Mouse (Mus musculus): ENCODE results near the gene Odc1. TPM values are rescaled to one million over a fixed set of nuclear protein-coding genes. Genes with fewer than 3 reads are reported as not detected.

Gene Odc1
- polyA plus RNA-seq, 1 experiment from 2014 or later, result 296 TPM

DNA sequence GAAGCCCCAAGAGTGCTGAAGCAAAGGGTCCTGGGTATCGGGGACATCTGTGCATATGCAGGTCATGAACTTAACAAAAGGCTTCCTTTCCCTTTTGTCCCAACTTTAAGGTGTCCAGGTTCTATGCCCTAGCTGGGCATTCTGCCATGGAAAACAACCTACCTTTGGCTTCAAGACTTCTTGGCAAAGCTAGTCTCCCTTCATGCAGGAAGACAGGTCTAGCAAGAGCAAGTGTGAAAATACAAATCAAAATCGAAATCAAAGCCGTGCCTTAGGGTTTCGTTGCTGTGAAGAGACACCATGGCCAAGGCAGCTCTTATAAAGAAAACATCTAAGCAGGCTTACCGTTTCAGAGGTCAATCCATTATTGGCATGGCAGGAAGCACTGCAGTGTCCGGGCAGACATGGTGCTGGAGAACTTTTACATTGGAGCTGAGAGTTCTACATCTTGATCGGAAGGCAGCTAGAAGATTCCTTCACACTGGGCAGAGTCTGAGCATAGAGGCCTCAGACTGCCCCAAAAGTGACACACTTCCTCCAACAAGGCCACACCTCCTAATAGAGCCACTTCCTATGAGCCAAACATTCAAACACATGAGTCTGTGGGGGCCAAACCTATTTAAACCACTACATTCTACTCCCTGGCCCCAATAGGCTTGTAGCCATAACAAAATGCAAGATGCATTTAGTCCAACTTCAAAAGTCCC lies 44.5 kb downstream of the Odc1 start:
- Histone ChIP-seq H3K4me3 (ENCODE audit: low read length) (no peak overlapping the region), H3K4me1 (ENCODE audit: control insufficient read depth, insufficient read depth, low read length) (no peaks in the 10 kb centered on the region), H3K9me3 (ENCODE audit: control insufficient read depth, low read length) (no peaks in the 10 kb centered on the region), H3K4me2 (replicated peaks; ENCODE audit: low read depth, low read length) (no peak overlapping the region), H3K36me3 (ENCODE audit: control insufficient read depth, insufficient read depth, low read length) (no peaks in the 10 kb centered on the region), H3K27ac (ENCODE audit: low read depth, low read length) (no peak overlapping the region), H3K9ac (ENCODE audit: low read depth, low read length) (no peak overlapping the region), H3K27me3 (ENCODE audit: control insufficient read depth, insufficient read depth, low read length) (no peaks in the 10 kb centered on the region)
- ATAC-seq (ENCODE audit: low FRiP score, low TSS enrichment), result no peak
- WGBS, result 87% methylated on average over 7 of the region's 7 CpGs

DNA sequence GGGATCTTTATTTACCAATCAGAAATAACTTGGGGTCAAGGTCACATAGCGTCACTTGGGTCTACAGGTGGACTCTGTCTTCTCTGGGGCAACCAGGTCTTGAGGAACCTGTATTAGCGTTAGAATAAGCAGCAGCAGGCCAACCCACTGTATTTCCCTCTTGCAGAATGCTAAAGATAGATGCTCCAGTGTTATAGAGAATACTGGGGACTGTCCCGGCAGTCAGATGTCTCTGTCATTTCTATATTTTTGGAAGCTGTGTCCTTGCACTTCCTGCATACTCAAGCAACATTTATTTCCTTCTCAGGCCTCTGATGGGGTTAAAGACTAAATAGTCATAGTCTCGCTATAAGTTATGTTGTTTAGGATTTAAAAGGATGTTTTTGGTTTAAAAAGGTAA lies 46.7 kb downstream of the Odc1 start:
- H3K4me1 ChIP-seq (ENCODE audit: control insufficient read depth, insufficient read depth, low read length), result no peaks in the 10 kb centered on the region
- H3K27me3 ChIP-seq (ENCODE audit: control insufficient read depth, insufficient read depth, low read length), result no peaks in the 10 kb centered on the region
- ATAC-seq (ENCODE audit: low FRiP score, low TSS enrichment), result no peak
- H3K4me2 ChIP-seq (replicated peaks; ENCODE audit: low read depth, low read length), result no peak overlapping the region
- H3K9ac ChIP-seq (ENCODE audit: low read depth, low read length), result no peak overlapping the region
- no peaks in the 10 kb centered on the region for H3K36me3 ChIP-seq (ENCODE audit: control insufficient read depth, insufficient read depth, low read length)
- H3K9me3 ChIP-seq (ENCODE audit: control insufficient read depth, low read length), result no peaks in the 10 kb centered on the region
- WGBS, result 82% methylated on average over 4 of the region's 4 CpGs
- H3K4me3 ChIP-seq (ENCODE audit: low read length), result no peak overlapping the region
- H3K27ac ChIP-seq (ENCODE audit: low read depth, low read length), result no peak overlapping the region

DNA sequence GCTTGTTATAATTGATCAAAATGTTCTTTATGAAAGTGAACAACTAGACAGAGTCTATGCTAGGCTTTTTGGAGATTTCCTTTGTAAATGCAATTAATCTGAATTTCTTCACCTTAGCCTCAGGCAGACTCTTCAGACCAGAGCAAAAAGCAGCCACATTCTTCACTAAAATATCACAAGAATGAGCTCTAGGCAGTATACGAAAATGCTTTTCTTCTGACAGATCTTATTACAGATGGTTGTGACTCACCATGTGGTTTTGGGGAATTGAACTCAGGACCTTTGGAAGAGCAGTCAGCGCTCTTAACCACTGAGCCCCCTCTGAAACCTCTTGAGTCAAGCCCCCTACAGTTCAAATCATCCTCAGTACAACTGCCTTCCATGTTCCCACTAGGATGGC lies 49.4 kb downstream of the Odc1 start:
- H3K27me3 ChIP-seq (ENCODE audit: control insufficient read depth, insufficient read depth, low read length), result no peaks in the 10 kb centered on the region
- WGBS, result 90% methylated on average over 2 of the region's 2 CpGs
- ATAC-seq (ENCODE audit: low FRiP score, low TSS enrichment), result no peak
- H3K4me1 ChIP-seq (ENCODE audit: control insufficient read depth, insufficient read depth, low read length), result no peaks in the 10 kb centered on the region
- H3K36me3 ChIP-seq (ENCODE audit: control insufficient read depth, insufficient read depth, low read length), result no peaks in the 10 kb centered on the region
- no peaks in the 10 kb centered on the region for H3K9me3 ChIP-seq (ENCODE audit: control insufficient read depth, low read length)
- H3K9ac ChIP-seq (ENCODE audit: low read depth, low read length), result no peak overlapping the region
- no peak overlapping the region for H3K4me3 ChIP-seq (ENCODE audit: low read length)
- H3K27ac ChIP-seq (ENCODE audit: low read depth, low read length), result no peak overlapping the region
- H3K4me2 ChIP-seq (replicated peaks; ENCODE audit: low read depth, low read length), result no peak overlapping the region

DNA sequence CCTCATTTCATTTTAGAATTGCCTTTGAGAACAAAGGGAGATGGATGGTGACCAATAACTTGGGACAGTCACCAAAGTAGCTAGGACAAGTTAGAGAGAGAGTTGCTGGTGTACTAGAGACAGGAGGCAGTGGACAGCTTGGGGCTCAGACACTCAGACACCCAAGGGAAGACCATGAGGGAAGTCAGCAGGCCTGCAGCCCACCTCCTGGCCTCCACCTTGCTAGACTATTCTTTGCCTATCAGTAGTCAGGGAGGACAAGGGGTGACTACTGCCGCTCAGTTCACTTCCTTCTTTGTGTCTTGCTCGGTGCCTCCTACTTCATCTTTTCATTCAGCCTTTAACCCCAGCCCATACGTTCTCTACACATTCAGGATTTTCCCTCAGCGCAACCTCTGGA lies 50.1 kb downstream of the Odc1 start:
- H3K27me3 ChIP-seq (ENCODE audit: control insufficient read depth, insufficient read depth, low read length), result no peaks in the 10 kb centered on the region
- no peak for ATAC-seq (ENCODE audit: low FRiP score, low TSS enrichment)
- WGBS, result 62% methylated on average over 4 of the region's 4 CpGs
- H3K9me3 ChIP-seq (ENCODE audit: control insufficient read depth, low read length), result no peaks in the 10 kb centered on the region
- H3K36me3 ChIP-seq (ENCODE audit: control insufficient read depth, insufficient read depth, low read length), result no peaks in the 10 kb centered on the region
- no peak overlapping the region for H3K27ac ChIP-seq (ENCODE audit: low read depth, low read length)
- H3K9ac ChIP-seq (ENCODE audit: low read depth, low read length), result no peak overlapping the region
- H3K4me2 ChIP-seq (replicated peaks; ENCODE audit: low read depth, low read length), result no peak overlapping the region
- H3K4me3 ChIP-seq (ENCODE audit: low read length), result no peak overlapping the region
- H3K4me1 ChIP-seq (ENCODE audit: control insufficient read depth, insufficient read depth, low read length), result no peaks in the 10 kb centered on the region

DNA sequence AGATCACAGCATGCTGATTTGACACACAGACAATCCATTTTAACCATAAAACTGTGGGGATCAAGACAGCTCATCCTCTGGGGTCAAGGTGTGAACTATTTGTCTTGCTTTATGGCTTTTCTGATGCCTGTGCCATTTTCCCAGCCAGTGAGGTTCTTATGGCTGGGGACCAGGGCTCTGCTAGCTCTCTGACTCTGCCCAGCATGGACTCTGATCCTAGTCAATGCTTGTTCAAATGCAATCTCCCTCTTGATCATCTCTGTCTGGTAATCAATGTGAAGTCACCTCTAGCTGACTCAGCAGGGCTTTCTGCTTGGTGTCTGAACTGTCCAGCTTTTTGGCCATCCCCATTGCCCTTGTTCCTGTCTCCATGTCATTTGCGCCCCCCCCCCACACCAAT lies 50.6 kb downstream of the Odc1 start:
- WGBS, result 100% methylated on average over 1 of the region's 1 CpGs
- Histone ChIP-seq H3K4me1 (ENCODE audit: control insufficient read depth, insufficient read depth, low read length) (no peaks in the 10 kb centered on the region), H3K9me3 (ENCODE audit: control insufficient read depth, low read length) (no peaks in the 10 kb centered on the region), H3K27me3 (ENCODE audit: control insufficient read depth, insufficient read depth, low read length) (no peaks in the 10 kb centered on the region), H3K27ac (ENCODE audit: low read depth, low read length) (no peak overlapping the region), H3K9ac (ENCODE audit: low read depth, low read length) (no peak overlapping the region), H3K4me3 (ENCODE audit: low read length) (no peak overlapping the region), H3K36me3 (ENCODE audit: control insufficient read depth, insufficient read depth, low read length) (no peaks in the 10 kb centered on the region), H3K4me2 (replicated peaks; ENCODE audit: low read depth, low read length) (no peak overlapping the region)
- no peak for ATAC-seq (ENCODE audit: low FRiP score, low TSS enrichment)

Other genes with a start within 250 kb of the Odc1 start
- gene Atp6v1c2, start 215.4 kb upstream of the Odc1 start, polyA plus RNA-seq (2014; fragmentation: Nextera tagmentation; extraction: Ambion mirVana), result 0.53 and 1.0 TPM in 2 replicates
- 22.0 and 31.0 TPM in 2 replicates for gene Nol10, start 196.3 kb upstream of the Odc1 start, polyA plus RNA-seq (2014; fragmentation: Nextera tagmentation; extraction: Ambion mirVana)
- 44.8 and 58.1 TPM in 2 replicates for gene Hpcal1, start 146.1 kb downstream of the Odc1 start, polyA plus RNA-seq (2014; fragmentation: Nextera tagmentation; extraction: Ambion mirVana)

All from kidney, embryonic 14.5 days (tissue).